Mouse (Mus musculus) G1E (cell line): ENCODE data around the gene Apba3.

ENCODE experiments used
- CTCF ChIP-seq: IDR thresholded peaks from 2 replicates; pipeline ENCODE4 v1.5.1; 2012; ENCODE audit warnings: low read depth, low read length, inconsistent platforms, mixed read lengths
- GATA1 ChIP-seq: IDR thresholded peaks from 2 replicates; pipeline ENCODE4 v1.6.1; 2012; ENCODE audit warnings: borderline replicate concordance, low read length, inconsistent platforms, mixed read lengths
- GATA2 ChIP-seq: IDR thresholded peaks from 2 replicates; pipeline ENCODE4 v1.6.1; 2012; ENCODE audit warnings: low read depth, low read length, inconsistent platforms, borderline replicate concordance
- POLR2AphosphoS5 ChIP-seq: IDR thresholded peaks from 2 replicates; pipeline ENCODE4 v1.6.1; 2012; ENCODE audit warnings: low read depth, low read length, inconsistent platforms; ENCODE audit not compliant: insufficient replicate concordance

- TF ChIP-seq CTCF: no peak
- no peak for TF ChIP-seq GATA2
- no peak for TF ChIP-seq GATA1
- no peak for TF ChIP-seq POLR2AphosphoS5
Measured at GRCm38 (mm10) chr10:81321436-81321835, 54.7 kb downstream of the Apba3 start.
